ENCODE assay signal across 10 mouse cellular contexts in genomic region chr17:36869284-36869954, GRCm38 (mm10). TPM values are rescaled to one million over a fixed set of nuclear protein-coding genes. Genes with fewer than 3 reads are reported as not detected.
DNase-seq lines count a peak whose midpoint lies in the region; ATAC-seq and TF ChIP-seq lines count a peak whose summit lies in the region.
"Had no signal": no experiment of that assay in that cellular context is flagged by ENCODE, and none has a peak within 500 bp of the region (broad histone marks: within the 10 kb centered on the region; RNA-seq: fewer than 3 reads in every experiment).

Gene Trim10 (plus strand): TSS chr17:36869574.

- H3K36me3 ChIP-seq in heart, embryonic 12.5 days: no peaks in the 10 kb centered on the region
- no peaks in the 10 kb centered on the region for H3K36me3 ChIP-seq in testis, adult 2 months (ENCODE audit: control insufficient read depth, insufficient read depth, low read length)
- H3K36me3 ChIP-seq: limb, embryonic 15.5 days had no signal

- H3K4me1 ChIP-seq in heart, embryonic 12.5 days (replicated peaks): peaks cover 4% of the 10 kb centered on the region
- H3K4me1 ChIP-seq in testis, adult 2 months (ENCODE audit: control insufficient read depth, insufficient read depth, low read length): peaks cover 12% of the 10 kb centered on the region

- ATAC-seq in heart, embryonic 12.5 days (ENCODE audit: insufficient number of reproducible peaks, low FRiP score): peak; percentile 95
- ATAC-seq in megakaryocyte, adult 5-6 weeks (ENCODE audit: poor library complexity, severe bottlenecking): peak; percentile 52
- ATAC-seq in inflammation-experienced regulatory T-cells, adult 6 months: no peak
- ATAC-seq: activated CD4-positive, CD25-positive, alpha-beta regulatory T cell, adult 4 months had no signal

- no peak for TF ChIP-seq CTCF in testis, adult 2 months (IDR thresholded peaks at IDR 0.05; ENCODE audit: control insufficient read depth, insufficient read depth, insufficient replicate concordance, low read depth, low read length)

- peaks cover 34% of the 10 kb centered on the region for H3K27me3 ChIP-seq in heart, embryonic 12.5 days (replicated peaks)
- H3K27me3 ChIP-seq in testis, adult 2 months (ENCODE audit: control insufficient read depth, insufficient read depth, low read length): no peaks in the 10 kb centered on the region

- H3K9ac ChIP-seq in heart, embryonic 12.5 days: peak within 1 kb of the TSS; percentile 37; the same call in 1 of the 2 replicates
- H3K9ac ChIP-seq: limb, embryonic 15.5 days had no signal

- WGBS in heart, embryonic 12.5 days: 58% methylated on average over 4 of the region's 4 CpGs

- no peak for DNase-seq in heart, postnatal 14 days
- DNase-seq in testis, postnatal 14 days (ENCODE audit: low spot score): no peak
- DNase-seq in adrenal gland, adult 18-20 months (ENCODE audit: low spot score in 2 of 2): no peak
- no peak for DNase-seq in frontal cortex, postnatal 36 days (ENCODE audit: low spot score in 2 of 2)

- peak within 1 kb of the TSS; percentile 34 for H3K4me3 ChIP-seq in heart, embryonic 12.5 days
- peak within 1 kb of the TSS; percentile 3 for H3K4me3 ChIP-seq in testis, adult 2 months (ENCODE audit: control insufficient read depth, low read depth, low read length)
- H3K4me3 ChIP-seq: limb, embryonic 15.5 days had no signal

- TF ChIP-seq POLR2A in testis, adult 2 months (IDR thresholded peaks at IDR 0.05; ENCODE audit: control insufficient read depth, low read depth, low read length): no peak

- peak within 1 kb of the TSS; percentile 70 for H3K27ac ChIP-seq in heart, embryonic 12.5 days (ENCODE audit: poor library complexity, severe bottlenecking)
- no peak within 1 kb of the TSS for H3K27ac ChIP-seq in testis, adult 2 months (ENCODE audit: control insufficient read depth, insufficient read depth, low read depth, low read length)
- H3K27ac ChIP-seq: limb, embryonic 15.5 days had no signal

- H3K9me3 ChIP-seq in heart, embryonic 12.5 days (replicated peaks): no peaks in the 10 kb centered on the region
- H3K9me3 ChIP-seq: limb, embryonic 15.5 days had no signal

- intact Hi-C loops in heart, postnatal 14 days (cut with DNase I): no loop called here

- peak within 1 kb of the TSS; percentile 30 for H3K4me2 ChIP-seq in heart, embryonic 12.5 days
- H3K4me2 ChIP-seq: limb, embryonic 15.5 days had no signal

RNA-seq across cellular contexts. Expression of gene Trim10, which starts in this region (rescaled TPM):
- 23.6 and 27.0 TPM in 2 replicates for polyA plus RNA-seq in heart, embryonic 12.5 days (2016; fragmentation: Nextera tagmentation; extraction: Ambion mirVana)
- 1 to 10 TPM; 2.0 to 2.5 TPM for total RNA-seq in heart, postnatal 14 days (2021)
- polyA plus RNA-seq in testis, adult 2 months (2012; rRNA removed): 0.04 TPM in 1 of 2 replicates, not detected in the other
- total RNA-seq in megakaryocyte, adult 5-6 weeks (2015): 0.52 and 0.76 TPM in 2 replicates
- total RNA-seq in megakaryocyte, adult 5-6 weeks (2017): 1.5 and 3.9 TPM in 2 replicates
- total RNA-seq in adrenal gland, adult 18-20 months (2021): under 1 TPM in 1 of 2 experiments, not detected in 1; 0.22 TPM
- not detected for polyA plus RNA-seq in inflammation-experienced regulatory T-cells, adult 6 months (2017; shearing (Covaris generic))

Comparison
In these comparisons a context has a peak if more than half of its experiments do, and no peak if none do; other contexts are left out.
1. RNA of gene Trim10 (polyA plus RNA-seq): 23.6 to 27.0 TPM in heart, embryonic 12.5 days; 0.04 TPM in testis, adult 2 months and not detected in inflammation-experienced regulatory T-cells, adult 6 months; every median in the first group is over 10 times any median in the second.